Mouse (Mus musculus) frontal cortex, postnatal 25 days (tissue): Measurements from ENCODE around the gene Ppard.
"Not testable (repeated sequence)": the region's sequence is repeated elsewhere in the genome, so short reads cannot be mapped to it uniquely, and the experiment has no call there.

Source experiments
- DNase-seq, 2 experiments: peaks; one replicate each; pipeline ENCODE4 v3.0.0; 2022; ENCODE audit warnings: low spot score in 2 of 2

The Ppard gene

GRCm38 (mm10) chr17:28313212-28313879 lies 80.8 kb downstream of the Ppard start, which contains the start of gene Fance:
Fance (plus strand) TSS chr17:28313519.
- DNase-seq = peak; percentile 77 to 87

GRCm38 (mm10) chr17:28313880-28314225 lies 81.4 kb downstream of the Ppard start:
- DNase-seq = no peak

DNA sequence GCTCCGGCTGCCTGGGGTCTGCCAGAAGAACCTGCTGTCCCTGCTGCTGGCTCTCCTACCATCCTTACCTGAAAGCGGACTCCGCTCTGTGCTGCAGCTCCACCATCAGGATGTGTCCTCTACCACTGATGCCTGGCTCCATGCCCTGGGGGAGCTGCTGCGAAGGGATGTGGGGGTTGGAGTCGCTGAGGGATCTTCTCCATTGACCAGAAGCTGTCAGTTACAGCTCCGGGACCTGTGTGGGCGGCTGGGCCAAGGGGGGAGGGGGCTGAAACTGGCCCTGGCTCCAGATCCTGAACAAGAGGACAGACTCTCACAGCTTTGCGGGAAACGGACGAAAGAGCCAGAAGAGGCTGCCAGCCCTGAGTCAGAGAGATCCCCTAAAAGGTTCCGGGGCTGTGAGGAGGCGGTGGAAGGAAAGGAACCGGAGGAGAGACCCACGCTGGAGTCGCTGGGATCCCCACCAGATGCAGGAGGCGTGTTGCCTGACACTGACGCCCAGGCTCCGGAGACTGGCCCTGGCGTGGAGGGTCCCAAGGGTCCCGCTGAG lies 83.2 kb downstream of the Ppard start:
- no peak for DNase-seq

- DNase-seq = no peak
These were observed 84.0 kb downstream of the Ppard start for GRCm38 (mm10) chr17:28316476-28316875.

DNA sequence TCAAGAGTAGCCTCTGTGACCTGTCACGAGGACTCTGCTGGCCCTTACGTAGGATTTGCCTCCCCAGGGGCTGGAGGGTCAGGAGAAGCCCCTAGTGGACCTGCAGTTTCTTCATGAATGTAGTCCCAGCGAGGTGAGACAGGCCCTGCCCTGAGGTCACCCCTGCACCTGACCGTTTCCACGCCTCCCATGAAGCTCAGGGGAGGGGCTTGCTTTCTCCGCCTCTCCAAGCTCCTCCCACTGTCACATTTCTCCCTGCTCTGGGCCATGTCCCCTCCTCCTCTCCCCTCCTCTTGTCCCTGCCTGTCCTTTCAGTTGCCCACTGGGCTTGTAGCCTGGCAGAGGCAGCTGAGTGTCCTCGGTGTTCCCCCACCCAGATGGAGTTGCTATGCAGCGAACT lies 84.6 kb downstream of the Ppard start:
- DNase-seq = no peak

DNA sequence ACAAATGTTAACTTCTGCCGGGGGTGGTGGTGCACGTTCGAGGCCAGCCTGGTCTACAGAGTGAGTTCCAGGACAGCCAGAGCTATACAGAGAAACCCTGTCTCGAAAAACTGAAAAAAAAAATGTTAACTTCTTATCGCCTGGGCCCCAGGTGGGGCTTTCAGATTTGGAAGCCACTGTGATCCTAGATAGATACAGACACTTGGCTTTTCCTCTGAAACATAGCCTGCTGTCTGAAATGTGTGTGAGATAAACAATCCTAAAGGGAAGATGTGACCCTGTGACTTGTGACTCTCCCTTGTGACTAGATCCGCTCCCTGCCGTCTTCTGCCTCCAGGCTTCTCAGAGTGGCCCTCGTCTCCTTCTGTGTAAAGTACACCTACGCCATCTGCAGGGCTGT lies 85.2 kb downstream of the Ppard start:
- no peak for DNase-seq

DNA sequence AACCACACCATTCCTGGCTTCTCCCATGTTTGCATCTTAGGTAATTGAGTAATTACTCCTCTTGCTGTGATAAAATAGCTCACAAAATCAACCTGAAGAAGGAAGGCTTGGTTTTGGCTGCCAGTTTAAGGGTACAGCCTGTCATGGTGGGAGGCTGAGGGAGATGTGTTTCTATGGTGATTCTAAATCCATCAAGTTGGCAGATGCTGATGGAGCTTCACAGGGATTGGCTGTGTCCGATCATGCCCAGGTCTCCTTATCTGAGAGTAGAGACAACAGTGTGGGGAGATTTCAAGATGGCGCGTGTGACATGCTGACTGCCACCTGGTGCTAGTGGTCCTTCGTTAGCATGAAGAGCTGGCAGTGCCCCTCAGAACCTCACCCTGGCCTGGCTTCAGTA lies 89.2 kb downstream of the Ppard start:
- DNase-seq = no peak

DNA sequence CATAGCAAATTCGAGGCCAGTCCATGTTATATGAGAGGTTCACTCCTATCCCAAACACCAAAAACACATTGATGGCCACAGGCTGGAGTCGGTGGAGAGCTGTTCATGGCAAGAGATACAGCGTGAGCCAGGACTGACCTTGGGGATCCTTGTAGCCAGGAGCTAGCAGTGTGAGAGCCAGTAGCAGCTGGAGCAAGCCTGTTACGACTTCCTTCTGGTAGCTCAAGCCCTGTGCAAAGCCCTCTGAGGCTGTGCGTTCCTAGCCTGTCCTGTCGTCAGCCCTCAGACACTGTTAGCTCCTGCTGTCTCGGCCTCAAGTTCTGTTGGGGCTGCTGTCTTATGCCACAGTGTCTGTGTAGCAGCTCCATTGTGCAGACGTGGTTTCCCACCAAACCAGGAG lies 91.3 kb downstream of the Ppard start:
- DNase-seq = no peak

DNA sequence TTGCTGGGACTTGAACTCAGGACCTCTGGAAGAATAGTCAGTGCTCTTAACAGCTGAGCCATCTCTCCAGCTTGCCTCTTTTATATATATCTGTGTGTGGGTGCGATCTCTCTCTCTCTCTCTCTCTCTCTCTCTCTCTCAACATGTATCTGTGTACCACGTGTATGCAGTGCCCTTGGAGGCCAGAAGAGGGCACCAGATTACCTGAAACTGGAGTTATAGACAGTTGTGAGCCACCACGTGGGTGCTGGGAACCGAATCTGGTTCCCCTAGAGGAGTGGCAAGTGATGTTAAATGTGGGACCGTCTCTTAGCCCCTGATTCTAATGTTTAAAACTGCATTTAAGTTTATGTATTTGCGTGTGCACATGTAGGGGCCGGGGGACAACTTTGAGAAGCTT lies 91.9 kb downstream of the Ppard start:
- DNase-seq = not testable (repeated sequence)

- no peak for DNase-seq
These were observed 93.3 kb downstream of the Ppard start for GRCm38 (mm10) chr17:28325751-28326150.

GRCm38 (mm10) chr17:28326951-28327350 lies 94.5 kb downstream of the Ppard start:
- no peak for DNase-seq

GRCm38 (mm10) chr17:28327673-28328325 lies 95.3 kb downstream of the Ppard start:
- peak in 1 of 2 experiments; percentile 40 for DNase-seq

- DNase-seq = peak; percentile 95 to 98
These were observed 95.9 kb downstream of the Ppard start, which contains the start of gene Rpl10a for GRCm38 (mm10) chr17:28328366-28328928. Rpl10a (plus strand) TSS chr17:28328471.

- no peak for DNase-seq
These were observed 96.4 kb downstream of the Ppard start for GRCm38 (mm10) chr17:28328946-28329345.

- DNase-seq = no peak
These were observed 97.2 kb downstream of the Ppard start for GRCm38 (mm10) chr17:28329503-28330231.

GRCm38 (mm10) chr17:28330232-28330546 lies 97.7 kb downstream of the Ppard start:
- no peak for DNase-seq

DNA sequence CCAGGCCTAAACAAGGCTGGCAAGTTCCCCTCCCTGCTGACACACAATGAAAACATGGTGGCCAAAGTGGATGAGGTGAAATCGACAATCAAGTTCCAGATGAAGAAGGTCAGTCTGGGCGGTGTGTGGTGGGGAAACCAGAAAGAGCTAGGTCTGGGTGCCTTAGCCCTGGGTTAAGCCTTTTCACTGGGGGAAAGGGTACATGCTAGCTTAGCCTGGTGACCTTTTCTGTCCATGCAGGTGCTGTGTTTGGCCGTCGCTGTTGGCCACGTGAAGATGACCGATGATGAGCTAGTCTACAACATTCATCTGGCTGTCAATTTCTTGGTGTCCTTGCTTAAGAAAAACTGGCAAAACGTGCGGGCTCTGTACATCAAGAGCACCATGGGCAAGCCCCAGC lies 98.1 kb downstream of the Ppard start:
- DNase-seq = not testable (repeated sequence)

DNA sequence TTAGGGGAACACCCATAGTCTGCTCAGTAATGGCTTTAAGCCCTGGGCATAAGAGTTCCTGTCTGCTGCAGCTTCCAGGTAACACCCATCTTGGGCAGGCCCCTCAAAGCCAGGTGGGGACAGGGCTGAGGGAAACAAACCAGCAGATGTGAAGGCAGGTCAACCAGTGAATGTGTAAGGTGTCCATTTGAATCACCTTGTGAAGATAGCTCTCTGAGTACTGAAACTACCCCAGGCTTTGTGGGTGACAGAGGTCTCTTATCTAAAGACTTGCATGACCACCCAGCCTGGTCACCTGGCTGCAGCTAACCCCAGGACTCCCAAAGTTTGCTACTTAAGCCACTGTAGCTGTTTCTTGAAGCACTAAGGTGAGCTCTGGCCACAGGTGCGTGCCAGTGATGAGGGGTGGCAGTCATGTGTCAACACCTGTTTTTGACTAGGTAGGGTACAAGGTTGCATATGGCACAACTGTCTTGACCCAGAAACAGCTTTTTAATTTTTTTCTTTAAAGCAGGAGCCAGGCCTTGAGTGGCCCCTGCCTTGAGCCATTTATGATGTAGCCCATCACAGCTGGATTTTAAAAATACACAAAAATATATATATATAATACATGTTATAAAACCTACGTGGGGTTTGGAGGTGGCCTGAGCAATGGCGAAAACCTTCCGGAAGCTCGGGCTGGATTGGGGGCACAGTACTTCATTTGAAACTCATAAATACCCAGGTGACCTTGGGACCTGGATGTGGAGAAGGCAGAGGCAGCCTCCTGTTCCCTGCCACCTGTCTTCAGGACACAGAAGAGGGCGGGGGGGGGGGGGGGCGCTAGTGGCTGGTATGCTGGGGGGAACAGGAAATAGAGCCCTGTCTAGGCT lies 99.0 kb downstream of the Ppard start:
- no peak for DNase-seq

DNA sequence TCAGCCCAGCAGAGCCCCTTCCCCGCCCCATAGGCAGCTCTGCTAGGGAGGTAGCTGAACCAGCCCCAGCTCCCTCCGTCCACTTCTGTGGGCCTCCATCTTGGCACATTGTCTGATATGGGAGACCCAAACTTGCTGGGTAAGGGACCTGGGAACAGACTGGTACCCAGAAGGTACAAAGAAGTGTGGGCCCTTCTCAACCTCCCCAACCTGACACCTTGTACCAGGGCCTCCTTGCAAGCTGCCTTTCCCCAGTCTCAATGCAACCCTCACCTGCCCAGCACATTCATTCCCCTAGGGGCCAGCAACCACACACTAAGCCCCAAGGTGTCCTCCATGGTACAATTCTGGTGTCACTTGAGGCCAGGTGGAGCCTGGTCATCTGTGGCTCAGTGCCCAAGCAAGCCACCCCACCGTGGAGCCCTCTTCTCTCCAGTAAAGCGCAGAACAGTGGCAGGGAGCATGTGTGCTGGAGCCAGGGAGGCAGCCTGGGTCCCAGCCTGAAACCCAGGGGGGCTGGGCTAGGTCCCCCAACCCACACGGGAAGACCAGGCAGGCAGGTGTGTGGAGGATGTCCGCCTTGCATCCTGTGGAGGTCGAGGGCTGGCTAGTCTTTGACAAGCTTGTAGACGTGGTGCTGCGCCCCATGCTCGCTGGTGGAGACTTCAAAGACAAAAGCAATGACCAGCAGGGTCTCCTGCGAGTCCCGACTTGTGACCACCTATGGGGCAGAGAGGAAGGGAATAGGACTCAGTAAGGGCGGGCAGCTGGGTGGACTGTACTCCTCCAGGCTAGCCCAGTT lies 99.8 kb downstream of the Ppard start:
- DNase-seq = no peak

DNA sequence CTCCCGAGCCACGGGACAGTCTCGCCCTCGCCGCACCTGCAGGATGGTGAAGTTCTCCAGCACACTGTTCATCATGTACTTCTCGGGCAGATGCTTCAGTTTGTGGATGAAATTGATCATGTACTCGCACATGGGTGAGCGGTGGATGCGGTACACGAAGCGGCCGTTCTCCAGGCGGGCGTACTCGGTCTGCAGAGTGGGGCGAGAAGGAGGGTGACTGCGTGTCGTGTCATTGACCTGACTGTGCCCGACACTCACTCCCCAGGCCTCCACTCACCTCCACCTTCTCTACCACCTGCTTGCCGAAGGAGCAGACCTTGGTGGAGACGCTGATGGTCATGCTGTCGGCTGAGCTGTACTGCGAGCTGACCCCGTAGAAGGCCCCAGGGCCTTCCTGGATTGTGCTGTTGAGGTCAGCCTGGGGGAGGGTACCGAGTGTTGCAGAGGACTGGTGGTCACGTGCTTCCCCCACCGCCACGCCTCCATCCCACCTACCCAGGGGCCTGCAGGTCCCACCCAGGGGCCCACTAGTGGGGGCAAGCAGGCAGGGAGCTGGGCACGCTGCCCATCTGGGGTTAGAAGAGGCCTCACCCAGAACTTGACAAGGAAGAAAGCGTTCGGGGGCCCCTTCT lies 100.5 kb downstream of the Ppard start:
- DNase-seq = no peak
